Comparison of ENCODE assay signal across 8 mouse cellular contexts in the genomic region with DNA sequence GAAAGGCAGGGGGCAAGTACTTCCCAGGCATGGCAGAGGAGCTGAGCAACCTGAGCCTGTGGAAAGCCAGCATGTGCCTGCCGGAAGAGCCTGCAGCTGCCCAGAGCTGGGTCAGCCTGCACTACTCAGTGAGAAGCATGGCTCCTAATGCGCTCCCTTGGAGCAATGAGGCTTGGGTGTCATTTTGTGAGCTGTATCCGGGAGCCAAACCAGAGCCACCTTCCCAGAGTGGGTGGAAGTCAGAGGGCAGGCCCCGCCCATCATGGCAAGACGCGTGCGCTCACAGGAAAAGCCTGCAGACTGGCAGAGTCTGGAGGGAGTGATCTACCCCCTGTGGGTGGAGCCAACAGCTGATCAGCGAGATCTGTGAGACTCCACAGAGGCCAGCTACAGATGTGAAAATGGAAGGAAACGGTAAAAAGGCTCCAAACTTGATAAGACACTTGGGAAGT.
A peak's percentile ranks its signal among the peaks of the same experiment; 100 is the strongest.
DNase-seq lines count a peak whose midpoint lies in the region; ATAC-seq lines count a peak whose summit lies in the region.

No protein-coding gene starts in this region.

- DNase-seq in cerebellum, postnatal 4 days (ENCODE audit: low spot score in 2 of 2): peak; percentile 10 to 26
- DNase-seq in cerebellum, adult 9-10 months: no peak
- DNase-seq in adrenal gland, postnatal 36 days: peak; percentile 82 to 87
- peak; percentile 31 to 47 for DNase-seq in heart, postnatal 36 days
- DNase-seq in large intestine, adult 2 months (ENCODE audit: low read depth, low spot score): peak; percentile 57
- DNase-seq in midbrain, embryonic 10.5 days (ENCODE audit: low spot score): peak; percentile 76
- DNase-seq in spleen, postnatal 14 days (ENCODE audit: low spot score in 2 of 2): peak; percentile 20 to 28

- peak overlapping the region; percentile 63 for H3K4me2 ChIP-seq in forebrain, embryonic 12.5 days

- peak; percentile 93 for ATAC-seq in forebrain, embryonic 12.5 days (ENCODE audit: low FRiP score)

- 0 out of 2 replicates have a peak, but pooled peaks cover 5% of the 10 kb centered on the region for H3K4me1 ChIP-seq in forebrain, embryonic 12.5 days
- H3K4me1 ChIP-seq in midbrain, embryonic 10.5 days: peaks cover 6% of the 10 kb centered on the region

- intact Hi-C loops in heart, postnatal 36 days (cut with DNase I): no loop called here

- no peaks in the 10 kb centered on the region for H3K36me3 ChIP-seq in forebrain, embryonic 12.5 days (replicated peaks)
- H3K36me3 ChIP-seq in midbrain, embryonic 10.5 days: no peaks in the 10 kb centered on the region

- H3K27me3 ChIP-seq in forebrain, embryonic 12.5 days: no peaks in the 10 kb centered on the region
- H3K27me3 ChIP-seq in midbrain, embryonic 10.5 days (ENCODE audit: low read depth, poor library complexity, severe bottlenecking): no peaks in the 10 kb centered on the region

- 1% methylated on average over 9 of the region's 9 CpGs for WGBS in forebrain, embryonic 12.5 days
- under 1% methylated on average over 9 of the region's 9 CpGs for WGBS in large intestine, adult 2 months
- WGBS in midbrain, embryonic 10.5 days: 1% methylated on average over 9 of the region's 9 CpGs

- H3K4me3 ChIP-seq in forebrain, embryonic 12.5 days (replicated peaks): peak overlapping the region; percentile 38
- peak overlapping the region; percentile 54 for H3K4me3 ChIP-seq in midbrain, embryonic 10.5 days

- no peak overlapping the region for H3K27ac ChIP-seq in forebrain, embryonic 12.5 days
- H3K27ac ChIP-seq in midbrain, embryonic 10.5 days (replicated peaks): peak overlapping the region; percentile 81

- H3K9me3 ChIP-seq in forebrain, embryonic 12.5 days: no peaks in the 10 kb centered on the region
- H3K9me3 ChIP-seq in midbrain, embryonic 10.5 days (replicated peaks): no peaks in the 10 kb centered on the region

- H3K9ac ChIP-seq in forebrain, embryonic 12.5 days: peak overlapping the region; percentile 53; the same call in 1 of the 2 replicates
